Mouse (Mus musculus): ENCODE measurements around the gene Zfp113.

Zfp113 gene

GRCm38 (mm10) chr5:138155443-138155976 lies at the start of gene Zfp113:
Zfp113 (minus strand) TSS chr5:138155744.
- peak; percentile 93 to 96 for DNase-seq

GRCm38 (mm10) chr5:138202086-138202485 lies 46.5 kb upstream of the Zfp113 start:
- DNase-seq, result no peak

DNA sequence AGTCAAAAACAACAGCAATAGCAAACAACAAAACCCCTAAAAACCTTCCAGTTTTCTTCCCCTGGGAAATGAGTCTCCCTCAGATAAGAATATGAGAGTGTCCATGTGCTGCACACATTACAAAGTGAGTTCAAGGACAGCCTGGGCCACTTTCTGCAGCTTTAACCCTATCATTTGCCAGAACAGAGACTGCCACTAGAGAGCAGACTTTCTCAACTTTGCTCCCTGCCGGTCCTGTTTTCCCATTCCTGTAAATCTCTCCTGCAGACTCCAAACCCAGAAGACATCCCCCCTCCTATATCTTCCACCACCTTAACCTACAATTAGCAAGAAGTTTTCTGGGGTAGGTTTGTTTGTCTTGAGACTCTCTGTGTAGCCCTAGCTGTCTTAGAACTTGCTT lies 44.0 kb upstream of the Zfp113 start:
- no peak for DNase-seq

- DNase-seq, result no peak
Measured at GRCm38 (mm10) chr5:138195463-138195862, 39.9 kb upstream of the Zfp113 start.

DNA sequence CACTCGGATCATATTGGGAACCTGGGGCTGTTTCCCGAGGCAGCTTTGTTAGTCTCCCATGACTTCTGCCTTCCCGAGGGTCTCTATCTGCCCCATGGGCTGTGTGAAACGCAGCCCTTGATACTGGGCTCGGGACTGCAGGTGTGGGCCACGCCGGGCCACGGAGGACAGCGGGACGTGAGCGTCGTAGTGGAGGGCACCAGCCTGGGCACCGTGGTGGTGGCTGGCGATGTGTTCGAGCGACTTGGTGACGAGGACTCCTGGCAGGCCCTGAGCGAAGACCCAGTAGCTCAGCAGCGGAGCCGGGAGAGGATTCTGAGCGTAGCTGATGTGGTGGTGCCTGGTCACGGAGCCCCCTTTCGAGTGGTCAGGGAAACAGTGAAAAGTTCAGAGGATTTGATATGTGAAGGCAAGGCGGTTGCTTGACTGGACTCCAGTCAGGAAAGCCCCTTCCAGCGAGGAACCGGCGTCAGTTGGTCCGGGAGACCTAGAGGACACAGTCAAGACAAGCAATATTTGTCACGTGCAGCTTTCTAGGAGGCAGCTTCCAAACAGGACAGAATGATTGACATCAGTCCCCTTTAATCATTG lies 39.3 kb upstream of the Zfp113 start:
- DNase-seq, result no peak

GRCm38 (mm10) chr5:138193771-138194727 lies 38.5 kb upstream of the Zfp113 start, which contains the start of gene Mblac1:
Mblac1 (plus strand) TSS chr5:138194314.
- DNase-seq, result peak; percentile 87 to 88

DNA sequence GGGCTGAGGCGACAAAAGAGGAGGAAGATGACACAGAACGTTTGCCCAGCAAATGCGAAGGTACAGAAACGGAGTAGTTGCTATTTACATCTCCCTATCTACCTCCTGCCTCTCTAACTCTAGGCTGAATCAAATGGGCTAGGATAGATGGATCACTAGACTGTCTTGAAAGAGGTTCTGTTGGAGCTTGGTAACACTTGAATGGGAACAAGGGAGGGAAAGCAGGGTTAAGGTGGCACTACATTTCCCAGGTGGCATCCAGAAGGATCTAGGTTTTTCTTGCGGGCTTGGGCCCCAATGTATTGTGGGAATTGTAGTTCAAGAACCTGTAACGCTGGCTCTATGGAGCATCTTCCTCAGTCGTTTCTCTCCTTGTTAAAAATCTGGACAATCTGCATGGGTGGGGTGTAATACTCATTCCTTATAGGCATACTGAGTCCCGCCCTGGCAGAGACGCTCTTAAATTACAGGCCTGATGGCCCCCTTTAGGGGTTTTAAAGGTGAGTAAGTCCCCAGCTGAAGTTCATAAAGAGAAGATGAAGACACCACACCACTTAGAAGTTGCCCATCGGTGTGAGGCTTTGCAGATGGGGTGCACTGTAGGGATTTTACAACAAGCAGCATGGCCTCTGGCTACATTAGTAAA lies 32.2 kb upstream of the Zfp113 start:
- peak; percentile 77 to 79 for DNase-seq

GRCm38 (mm10) chr5:138186950-138187638 lies 31.6 kb upstream of the Zfp113 start, which contains the start of the genes Taf6 and Cnpy4:
Taf6 (minus strand) TSS chr5:138187451.
Cnpy4 (plus strand) TSS chr5:138187485.
- DNase-seq, result peak; percentile 83 to 86

DNA sequence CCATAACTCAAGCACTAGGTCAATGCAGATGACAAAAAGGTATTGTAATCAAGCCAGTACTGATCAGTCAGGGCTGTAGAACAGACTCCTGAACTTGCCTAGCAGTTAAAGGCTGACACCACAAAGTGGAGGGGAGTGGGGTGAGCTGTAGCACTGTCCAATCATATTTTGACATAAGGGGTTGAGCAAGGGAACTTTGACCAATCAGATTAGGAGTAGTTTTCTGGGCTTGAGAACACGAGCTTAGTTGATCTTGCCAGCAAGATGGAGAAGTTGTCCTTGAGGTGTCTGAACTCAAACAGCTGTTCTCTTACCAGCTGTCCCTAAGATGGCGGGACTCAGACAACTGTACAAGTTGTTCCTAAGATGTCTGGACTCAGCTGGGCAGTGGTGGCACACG lies 17.7 kb upstream of the Zfp113 start:
- DNase-seq, result no peak

GRCm38 (mm10) chr5:138171695-138172491 lies 16.3 kb upstream of the Zfp113 start, which contains the start of the genes Ap4m1 and Mcm7:
Ap4m1 (plus strand) TSS chr5:138172002.
Mcm7 (minus strand) TSS chr5:138172422.
- peak; percentile 98 to 99 for DNase-seq

DNA sequence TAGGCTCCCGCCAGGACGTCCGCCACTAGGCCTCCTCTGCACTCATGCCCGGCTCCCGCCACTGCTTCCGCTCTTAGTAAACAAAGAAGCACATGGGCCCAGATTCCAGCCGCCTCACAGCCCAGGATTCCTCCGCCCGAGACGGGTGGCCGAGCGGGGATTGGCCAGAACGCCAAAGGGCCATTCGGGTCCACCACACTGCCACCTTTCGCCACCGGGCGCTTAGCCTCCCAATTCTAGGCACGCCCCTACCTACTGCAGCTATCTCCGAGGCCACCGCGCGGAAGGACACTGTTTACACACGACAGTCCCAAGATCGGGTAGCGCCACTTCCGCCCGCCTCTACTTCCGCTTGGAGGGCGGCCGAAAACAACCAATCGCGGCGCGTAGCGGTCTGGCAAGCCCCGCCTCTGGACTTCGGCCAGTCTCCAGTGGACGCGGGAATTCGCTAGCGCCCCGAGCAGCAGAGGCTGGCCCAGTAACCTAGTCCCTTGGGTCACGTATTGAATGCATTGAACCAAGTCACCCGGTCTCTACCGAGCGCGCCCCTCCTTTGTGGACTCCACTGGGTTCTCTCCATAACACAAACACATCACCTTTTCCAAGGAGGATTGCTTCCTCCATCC lies 15.5 kb upstream of the Zfp113 start:
- DNase-seq, result peak; percentile 97 to 98

- DNase-seq, result no peak
Measured at GRCm38 (mm10) chr5:138165594-138165993, 10.1 kb upstream of the Zfp113 start.

DNA sequence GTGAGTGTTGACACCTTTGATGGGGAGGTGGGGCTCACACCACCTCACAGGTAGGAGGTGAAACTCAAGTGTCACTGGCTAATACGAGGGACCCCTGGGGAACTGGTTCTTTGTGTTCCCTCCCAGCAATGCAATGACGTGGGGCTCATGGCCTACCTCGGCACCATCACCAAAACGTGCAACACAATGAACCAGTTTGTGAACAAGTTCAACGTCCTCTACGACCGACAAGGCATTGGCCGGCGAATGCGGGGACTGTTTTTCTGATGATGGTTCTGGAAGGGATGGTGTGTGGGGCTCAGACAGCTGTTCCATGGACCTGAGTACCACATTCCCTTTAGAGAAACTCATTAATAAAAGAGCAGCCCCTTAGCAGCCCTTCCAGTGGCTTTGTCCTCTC lies 8.1 kb upstream of the Zfp113 start:
- no peak for DNase-seq

DNA sequence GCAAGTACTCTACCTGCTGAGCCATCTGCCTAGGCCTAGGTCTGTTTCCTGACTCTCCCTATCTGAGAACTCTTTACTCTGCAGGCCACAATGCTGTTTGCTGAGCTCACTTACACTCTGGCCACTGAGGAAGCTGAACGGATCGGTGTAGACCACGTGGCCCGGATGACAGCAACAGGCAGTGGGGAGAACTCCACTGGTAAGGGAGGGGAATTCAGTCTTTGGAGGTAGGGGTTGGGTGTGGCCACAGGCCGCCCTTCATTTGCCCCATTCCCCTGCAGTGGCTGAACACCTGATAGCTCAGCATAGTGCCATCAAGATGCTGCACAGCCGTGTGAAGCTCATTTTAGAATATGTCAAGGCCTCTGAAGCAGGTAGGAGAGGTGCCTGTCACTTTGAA lies 7.5 kb upstream of the Zfp113 start:
- no peak for DNase-seq

- peak; percentile 91 to 93 for DNase-seq
Measured at GRCm38 (mm10) chr5:138160842-138161665, 5.5 kb upstream of the Zfp113 start, which contains the start of gene Cops6. Cops6 (plus strand) TSS chr5:138161071.

DNA sequence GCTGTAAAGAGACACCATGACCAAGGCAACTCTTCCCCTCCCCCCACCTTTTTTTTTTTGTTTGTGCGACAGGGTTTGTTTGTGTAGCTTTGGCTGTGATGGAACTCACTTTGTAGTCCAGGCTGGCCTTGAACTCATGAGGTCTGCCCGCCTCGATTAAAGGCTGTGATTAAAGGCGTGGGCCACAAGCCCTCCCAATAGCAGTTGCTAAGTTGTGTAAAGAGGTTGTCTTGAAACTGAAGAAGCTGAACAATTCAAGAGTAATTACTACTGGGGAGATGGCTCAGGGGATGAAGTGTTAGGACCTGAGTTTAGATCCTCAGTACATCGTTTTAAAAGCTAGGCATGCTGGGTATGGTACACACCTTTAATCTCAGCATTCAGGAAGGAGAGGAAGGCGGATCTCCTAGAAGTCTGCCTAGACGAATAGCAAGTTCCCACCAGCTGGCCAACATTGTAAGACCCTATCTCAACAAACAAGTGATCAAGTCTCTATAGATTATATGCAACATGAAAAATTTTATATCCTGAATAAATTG lies 4.7 kb upstream of the Zfp113 start:
- DNase-seq, result no peak

GRCm38 (mm10) chr5:138154390-138154789 lies 1.2 kb downstream of the Zfp113 start:
- DNase-seq, result no peak

GRCm38 (mm10) chr5:138138585-138138984 lies 17.0 kb downstream of the Zfp113 start:
- DNase-seq, result no peak

- peak; percentile 45 to 50 for DNase-seq
Measured at GRCm38 (mm10) chr5:138137935-138138549, 17.5 kb downstream of the Zfp113 start.

All from kidney, adult 8-10 months (tissue).